Mouse (Mus musculus) stomach, postnatal 0 days (tissue): ENCODE results near the gene Rbm15. TPM values are rescaled to one million over a fixed set of nuclear protein-coding genes. Genes with fewer than 3 reads are reported as not detected.

Source experiments
- ATAC-seq: fragments of 200-750 bp; cut with Nextera tagmentation; 2 replicates; pipeline ENCODE4 v1.8.0; 2017; ENCODE audit not compliant: low FRiP score, low TSS enrichment
- DNase-seq: peaks from one replicate; pipeline ENCODE4 v3.0.0-alpha.2; 2016; ENCODE audit warnings: low spot score
- H3K27ac ChIP-seq: fragments of 300-500 bp; sonication (generic); replicated peaks from 2 replicates; pipeline ENCODE4 v1.5.1; 2014; ENCODE audit warnings: mild to moderate bottlenecking, control low read depth
- H3K27me3 ChIP-seq: fragments of 300-500 bp; sonication (generic); 2 replicates; pipeline ENCODE4 v1.6.1; 2014; ENCODE audit warnings: low read length; ENCODE audit not compliant: control insufficient read depth, insufficient read depth
- H3K36me3 ChIP-seq: fragments of 300-500 bp; sonication (generic); 2 replicates; pipeline ENCODE4 v1.6.1; 2014; ENCODE audit warnings: low read length, mixed read lengths; ENCODE audit not compliant: control insufficient read depth, insufficient read depth
- H3K4me1 ChIP-seq: fragments of 300-500 bp; sonication (generic); replicated peaks from 2 replicates; pipeline ENCODE4 v1.6.1; 2014; ENCODE audit warnings: antibody characterized with exemption; ENCODE audit not compliant: control insufficient read depth, insufficient read depth
- H3K4me2 ChIP-seq: fragments of 300-500 bp; sonication (generic); replicated peaks from 2 replicates; pipeline ENCODE4 v1.6.1; 2014; ENCODE audit warnings: low read depth, mild to moderate bottlenecking, control low read depth, moderate library complexity
- H3K4me3 ChIP-seq: fragments of 300-500 bp; sonication (generic); 2 replicates; pipeline ENCODE4 v1.5.1; 2014; ENCODE audit warnings: low read depth, low read length, control low read depth
- H3K9ac ChIP-seq: fragments of 300-500 bp; sonication (generic); 2 replicates; pipeline ENCODE4 v1.6.1; 2014; ENCODE audit warnings: mild to moderate bottlenecking, low read length, control low read depth, mixed read lengths
- H3K9me3 ChIP-seq: fragments of 300-500 bp; sonication (generic); 2 replicates; pipeline ENCODE4 v1.6.1; 2016; ENCODE audit warnings: low read length; ENCODE audit not compliant: control insufficient read depth
- CTCF ChIP-seq: IDR thresholded peaks from 2 replicates; pipeline ENCODE4 v1.5.1; 2016; ENCODE audit warnings: antibody characterized with exemption, low read depth, mild to moderate bottlenecking, moderate library complexity
- EP300 ChIP-seq: optimal IDR thresholded peaks from 2 replicates; pipeline ENCODE3; 2016; ENCODE audit warnings: antibody characterized with exemption
- WGBS: fragments of 180-500 bp; shearing (Covaris S2); extraction: QIAGEN DNeasy Blood & Tissue Kit; methylation state at CpG from one replicate; pipeline ENCODE4 v1.1.7; 2014; 5-methylcytosine and 5-hydroxymethylcytosine counted together
- polyA plus RNA-seq: library from polyadenylated mRNA; unstranded; fragments of >200 nt; fragmentation: Nextera tagmentation; extraction: Ambion mirVana; gene quantifications from 2 replicates; pipeline ENCODE4 v1.2.1, GENCODE M21; 2015

Gene Rbm15
- polyA plus RNA-seq, 1 experiment from 2014 or later = 6.0 TPM

- no peak overlapping the region for H3K27ac ChIP-seq
- H3K4me3 ChIP-seq = no peak overlapping the region
- H3K36me3 ChIP-seq = peaks cover 2% of the 10 kb centered on the region; the same call in 1 of the 2 replicates
- H3K9me3 ChIP-seq = no peaks in the 10 kb centered on the region
- no peak for DNase-seq
- H3K4me1 ChIP-seq = no peaks in the 10 kb centered on the region
- no peak overlapping the region for H3K9ac ChIP-seq
- ATAC-seq = no peak
- H3K4me2 ChIP-seq = no peak overlapping the region
- no peak for TF ChIP-seq CTCF
- no peak for TF ChIP-seq EP300
- no peaks in the 10 kb centered on the region for H3K27me3 ChIP-seq
These were observed 46.1 kb downstream of the Rbm15 start for GRCm38 (mm10) chr3:107287346-107287745.

DNA sequence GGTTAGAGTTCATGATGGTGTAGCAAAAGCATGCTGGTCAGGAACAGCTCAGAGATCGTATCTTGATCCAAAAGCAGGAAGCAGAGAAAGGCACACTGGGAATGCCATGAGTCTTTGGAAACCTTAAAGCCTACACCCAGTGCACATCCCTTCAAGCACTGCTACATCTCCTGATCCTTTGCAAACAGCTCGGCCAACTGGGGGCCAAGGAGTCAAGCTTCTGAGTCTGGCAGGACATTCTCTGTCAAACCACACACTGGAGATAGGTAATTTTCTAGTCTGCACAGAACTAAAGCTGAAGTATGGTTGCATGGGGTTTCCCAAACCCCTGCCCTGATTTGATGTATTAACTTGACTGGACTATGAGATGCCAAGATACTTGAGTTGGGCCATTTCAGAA, 47.4 kb downstream of the Rbm15 start:
- no peaks in the 10 kb centered on the region for H3K9me3 ChIP-seq
- WGBS = 78% methylated on average over 2 of the region's 2 CpGs
- no peak for TF ChIP-seq CTCF
- TF ChIP-seq EP300 = no peak
- no peak overlapping the region for H3K27ac ChIP-seq
- no peak overlapping the region for H3K4me3 ChIP-seq
- DNase-seq (no peak), ATAC-seq (no peak)
- no peaks in the 10 kb centered on the region for H3K4me1 ChIP-seq
- peaks cover 6% of the 10 kb centered on the region; the same call in 1 of the 2 replicates for H3K36me3 ChIP-seq
- no peak overlapping the region for H3K9ac ChIP-seq
- no peaks in the 10 kb centered on the region for H3K27me3 ChIP-seq
- H3K4me2 ChIP-seq = no peak overlapping the region

GRCm38 (mm10) chr3:107278479-107279269, 54.8 kb downstream of the Rbm15 start, which contains the start of gene Lamtor5:
Gene Lamtor5 (plus strand): TSS chr3:107278858.
- peak within 1 kb of the TSS; percentile 81 for H3K4me2 ChIP-seq
- peaks cover 6% of the 10 kb centered on the region; the same call in 1 of the 2 replicates for H3K36me3 ChIP-seq
- WGBS = 3% methylated on average over 43 of the region's 43 CpGs
- peak within 1 kb of the TSS; percentile 97 for H3K4me3 ChIP-seq
- peak within 1 kb of the TSS; percentile 89 for H3K9ac ChIP-seq
- no peaks in the 10 kb centered on the region for H3K4me1 ChIP-seq
- no peak for TF ChIP-seq EP300
- no peak for TF ChIP-seq CTCF
- no peaks in the 10 kb centered on the region for H3K27me3 ChIP-seq
- peak; percentile 90 for ATAC-seq
- no peaks in the 10 kb centered on the region for H3K9me3 ChIP-seq
- DNase-seq = peak; percentile 91
- no peak within 1 kb of the TSS; the same call in 1 of the 2 replicates for H3K27ac ChIP-seq

- 84% methylated on average over 3 of the region's 3 CpGs for WGBS
- Histone ChIP-seq H3K9ac (no peak overlapping the region), H3K9me3 (no peaks in the 10 kb centered on the region), H3K27me3 (no peaks in the 10 kb centered on the region), H3K4me1 (no peaks in the 10 kb centered on the region), H3K4me2 (no peak overlapping the region), H3K27ac (no peak overlapping the region), H3K36me3 (no peaks in the 10 kb centered on the region), H3K4me3 (no peak overlapping the region)
- TF ChIP-seq CTCF (no peak), EP300 (no peak)
- DNase-seq = no peak
- no peak for ATAC-seq
These were observed 56.8 kb downstream of the Rbm15 start for GRCm38 (mm10) chr3:107276626-107277025.

DNA sequence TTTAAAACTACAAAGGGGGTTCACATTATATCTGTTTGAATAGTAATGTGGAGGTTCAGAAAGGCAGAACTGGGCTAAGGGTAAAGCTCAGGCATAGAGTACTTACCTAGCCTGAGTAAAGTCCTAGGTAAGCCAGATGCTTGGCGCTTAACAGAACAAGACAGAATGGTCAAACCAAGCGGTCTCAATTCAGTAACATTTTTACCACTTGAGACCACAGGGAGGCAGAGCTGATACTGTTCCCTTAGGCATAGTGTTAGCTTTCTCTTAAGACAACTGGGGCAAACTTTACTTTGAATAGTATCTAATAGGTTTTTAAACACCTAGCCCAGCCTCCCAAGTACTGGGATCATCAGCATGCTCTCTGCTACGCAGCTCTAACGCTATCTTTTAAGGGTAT, 57.5 kb downstream of the Rbm15 start:
- H3K4me3 ChIP-seq = no peak overlapping the region
- TF ChIP-seq EP300 (no peak), CTCF (peak; percentile 56)
- H3K4me1 ChIP-seq = no peaks in the 10 kb centered on the region
- 60% methylated on average over 4 of the region's 4 CpGs for WGBS
- no peaks in the 10 kb centered on the region for H3K36me3 ChIP-seq
- H3K9me3 ChIP-seq = no peaks in the 10 kb centered on the region
- DNase-seq (no peak), ATAC-seq (no peak)
- H3K4me2 ChIP-seq = no peak overlapping the region
- no peak overlapping the region for H3K9ac ChIP-seq
- no peaks in the 10 kb centered on the region for H3K27me3 ChIP-seq
- H3K27ac ChIP-seq = no peak overlapping the region

Other genes with a start within 250 kb of the Rbm15 start
- gene Kcna2, start 232.5 kb downstream of the Rbm15 start, polyA plus RNA-seq = 0.13 and 0.16 TPM in 2 replicates
- not detected in 2 replicates for gene Kcna10, start 150.6 kb downstream of the Rbm15 start, polyA plus RNA-seq
- 69,611 and 75,506 TPM in 2 replicates for gene Cym, start 111.9 kb downstream of the Rbm15 start, polyA plus RNA-seq
- gene A630076J17Rik, start 103.1 kb downstream of the Rbm15 start, polyA plus RNA-seq = 28.1 and 32.7 TPM in 2 replicates
- gene Prok1, start 94.0 kb downstream of the Rbm15 start, polyA plus RNA-seq = 10.5 and 11.3 TPM in 2 replicates
- 186 and 189 TPM in 2 replicates for gene Lamtor5, start 54.8 kb downstream of the Rbm15 start, polyA plus RNA-seq
- gene Slc16a4, start 42.4 kb downstream of the Rbm15 start, polyA plus RNA-seq = 1.9 and 2.1 TPM in 2 replicates
- 0.12 and 0.17 TPM in 2 replicates for gene Kcnc4, start 125.9 kb upstream of the Rbm15 start, polyA plus RNA-seq
- 1.7 and 2.1 TPM in 2 replicates for gene Slc6a17, start 184.3 kb upstream of the Rbm15 start, polyA plus RNA-seq
- not detected in 2 replicates for gene Ubl4b, start 221.4 kb upstream of the Rbm15 start, polyA plus RNA-seq